Mouse (Mus musculus) kidney, postnatal 0 days (tissue): ENCODE results near the gene Ncdn. TPM values are rescaled to one million over a fixed set of nuclear protein-coding genes. Genes with fewer than 3 reads are reported as not detected.

Experiments used
- ATAC-seq: fragments of 200-750 bp; cut with Nextera tagmentation; replicated peaks from 2 replicates; pipeline ENCODE4 v1.8.0; 2017; ENCODE audit warnings: low read depth, moderate number of reproducible peaks, moderate TSS enrichment, moderate library complexity; ENCODE audit not compliant: low FRiP score
- DNase-seq: peaks from one replicate; pipeline ENCODE4 v3.0.0-alpha.2; 2016; ENCODE audit warnings: low spot score
- H3K27ac ChIP-seq: fragments of 300-500 bp; sonication (generic); 2 replicates; pipeline ENCODE4 v1.5.1; 2014; ENCODE audit warnings: mild to moderate bottlenecking
- H3K27me3 ChIP-seq: fragments of 300-500 bp; sonication (generic); 2 replicates; pipeline ENCODE4 v1.6.1; 2014; ENCODE audit warnings: low read length, mixed read lengths; ENCODE audit not compliant: insufficient read depth
- H3K36me3 ChIP-seq: fragments of 300-500 bp; sonication (generic); 2 replicates; pipeline ENCODE4 v1.6.1; 2014; ENCODE audit warnings: low read length, mixed read lengths; ENCODE audit not compliant: insufficient read depth
- H3K4me1 ChIP-seq: fragments of 300-500 bp; sonication (generic); replicated peaks from 2 replicates; pipeline ENCODE4 v1.6.1; 2014; ENCODE audit warnings: antibody characterized with exemption, low read length, mixed read lengths; ENCODE audit not compliant: insufficient read depth
- H3K4me2 ChIP-seq: fragments of 300-500 bp; sonication (generic); 2 replicates; pipeline ENCODE4 v1.6.1; 2014; ENCODE audit warnings: mild to moderate bottlenecking, low read length, moderate library complexity, mixed read lengths
- H3K4me3 ChIP-seq: fragments of 300-500 bp; sonication (generic); replicated peaks from 2 replicates; pipeline ENCODE4 v1.5.1; 2014; ENCODE audit warnings: low read depth, low read length
- H3K9ac ChIP-seq: fragments of 300-500 bp; sonication (generic); 2 replicates; pipeline ENCODE4 v1.6.1; 2014; ENCODE audit warnings: low read depth, low read length
- H3K9me3 ChIP-seq: fragments of 300-500 bp; sonication (generic); replicated peaks from 2 replicates; pipeline ENCODE4 v1.6.1; 2016; ENCODE audit warnings: low read length, inconsistent platforms, mixed read lengths
- CTCF ChIP-seq: IDR thresholded peaks from 2 replicates; pipeline ENCODE4 v1.5.1; 2016; ENCODE audit warnings: antibody characterized with exemption, low read depth, mild to moderate bottlenecking, moderate library complexity
- WGBS: fragments of 180-500 bp; shearing (Covaris S2); extraction: QIAGEN DNeasy Blood & Tissue Kit; methylation state at CpG from one replicate; pipeline ENCODE4 v1.1.7; 2014; 5-methylcytosine and 5-hydroxymethylcytosine counted together
- polyA plus RNA-seq: library from polyadenylated mRNA; unstranded; fragments of >200 nt; fragmentation: Nextera tagmentation; extraction: Ambion mirVana; gene quantifications from 2 replicates; pipeline ENCODE4 v1.2.1, GENCODE M21; 2015

The Ncdn gene
- polyA plus RNA-seq, 1 experiment from 2014 or later = 22.0 TPM

DNA sequence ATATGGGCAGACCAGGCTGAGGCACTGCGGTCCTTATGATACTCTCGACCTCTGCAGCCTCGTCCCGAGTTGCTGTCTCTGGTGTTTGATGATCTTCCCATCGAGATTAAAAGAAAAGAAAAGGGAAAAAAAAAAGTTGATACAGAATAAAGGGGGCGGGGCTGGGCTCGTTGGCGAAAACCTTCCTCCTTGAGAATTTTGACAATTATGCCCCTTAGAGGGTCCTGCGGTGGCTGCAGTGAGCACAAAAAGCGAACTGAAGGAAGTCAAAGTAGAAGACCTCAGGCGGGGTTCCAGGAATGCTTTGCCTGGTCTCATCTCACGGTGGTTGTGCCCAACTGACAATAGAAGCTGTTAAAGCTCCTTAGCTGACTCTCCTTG, 983 bp upstream of the Ncdn start:
- WGBS = under 1% methylated on average over 12 of the region's 12 CpGs
- H3K4me3 ChIP-seq = peak overlapping the region; percentile 89
- no peaks in the 10 kb centered on the region for H3K9me3 ChIP-seq
- no peak for DNase-seq
- H3K27me3 ChIP-seq = no peaks in the 10 kb centered on the region
- peak overlapping the region; percentile 79 for H3K9ac ChIP-seq
- peak overlapping the region; percentile 98 for H3K4me2 ChIP-seq
- peaks cover 11% of the 10 kb centered on the region; the same call in 1 of the 2 replicates for H3K36me3 ChIP-seq
- no peak for TF ChIP-seq CTCF
- H3K4me1 ChIP-seq = peaks cover 15% of the 10 kb centered on the region
- ATAC-seq = no peak
- peak overlapping the region; percentile 92 for H3K27ac ChIP-seq

- DNase-seq (peak; percentile 36), ATAC-seq (no peak; the same call in 1 of the 2 replicates)
- H3K27ac ChIP-seq = no peak overlapping the region
- peak overlapping the region; percentile 98 for H3K4me2 ChIP-seq
- no peak for TF ChIP-seq CTCF
- no peaks in the 10 kb centered on the region for H3K9me3 ChIP-seq
- peaks cover 18% of the 10 kb centered on the region for H3K36me3 ChIP-seq
- peaks cover 15% of the 10 kb centered on the region for H3K4me1 ChIP-seq
- H3K27me3 ChIP-seq = no peaks in the 10 kb centered on the region
- WGBS = under 1% methylated on average over 23 of the region's 23 CpGs
- H3K4me3 ChIP-seq = peak overlapping the region; percentile 89
- H3K9ac ChIP-seq = peak overlapping the region; percentile 79
These were observed 563 bp downstream of the Ncdn start for GRCm38 (mm10) chr4:126752608-126753141.

DNA sequence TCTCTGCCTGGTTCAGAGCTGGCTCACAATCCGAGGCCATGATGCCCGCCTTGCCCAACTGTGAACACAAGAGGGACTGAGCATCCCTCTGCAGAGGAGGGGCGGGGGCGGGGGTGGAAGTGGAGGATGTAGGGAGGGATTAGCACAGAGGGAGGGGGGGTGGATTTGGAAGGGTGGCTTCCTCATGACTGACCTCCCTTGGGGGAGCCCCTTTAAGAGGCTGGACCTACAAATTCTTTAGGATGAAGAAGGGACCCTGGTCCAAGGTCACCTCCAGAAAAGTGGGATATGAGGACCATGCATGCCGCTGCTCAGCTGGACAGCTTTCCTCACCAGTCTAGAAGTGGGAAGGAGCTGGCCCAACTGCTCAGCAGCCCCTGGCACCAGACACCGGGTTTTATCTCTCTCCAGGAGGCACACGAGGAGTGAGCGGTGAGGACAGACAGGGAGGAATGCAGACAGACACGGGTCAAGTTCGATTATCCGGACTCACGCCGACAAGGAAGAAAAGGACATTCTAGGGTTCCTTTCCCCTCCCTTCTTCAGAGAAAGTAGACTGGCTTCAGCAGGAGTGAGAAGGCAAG, 1.1 kb downstream of the Ncdn start:
- no peak for ATAC-seq
- peak overlapping the region; percentile 98 for H3K4me2 ChIP-seq
- H3K27ac ChIP-seq = no peak overlapping the region
- H3K9ac ChIP-seq = peak overlapping the region; percentile 79
- 11% methylated on average over 12 of the region's 13 CpGs for WGBS
- peak overlapping the region; percentile 89 for H3K4me3 ChIP-seq
- TF ChIP-seq CTCF = no peak; the same call in 1 of the 2 replicates
- peaks cover 18% of the 10 kb centered on the region for H3K36me3 ChIP-seq
- no peaks in the 10 kb centered on the region for H3K27me3 ChIP-seq
- H3K9me3 ChIP-seq = no peaks in the 10 kb centered on the region
- H3K4me1 ChIP-seq = peaks cover 15% of the 10 kb centered on the region
- DNase-seq = peak; percentile 19

DNA sequence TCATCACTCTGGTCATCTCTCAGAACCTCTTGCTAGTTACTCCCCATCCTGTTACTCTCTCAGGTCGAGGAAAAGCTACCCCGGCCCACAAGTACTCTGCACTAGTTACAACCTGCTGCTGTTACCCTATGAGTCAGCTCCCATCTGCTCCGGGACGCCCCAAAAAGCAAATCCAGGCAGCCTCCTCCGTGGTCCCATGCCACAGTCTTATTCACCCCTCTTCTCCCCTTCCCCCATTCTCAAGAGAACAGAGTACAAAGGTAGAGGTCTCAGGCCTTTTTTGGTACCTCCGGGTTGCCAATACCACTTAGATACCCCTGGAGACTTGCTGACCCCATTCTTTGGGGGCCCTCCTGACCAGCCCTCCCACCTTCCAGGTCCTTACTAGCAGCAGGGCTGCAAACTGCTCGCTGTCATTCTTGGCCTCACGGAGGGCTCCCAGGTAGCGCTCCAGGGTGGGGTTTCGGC, 1.6 kb downstream of the Ncdn start:
- H3K27me3 ChIP-seq = no peaks in the 10 kb centered on the region
- WGBS = 60% methylated on average over 10 of the region's 10 CpGs
- H3K9me3 ChIP-seq = no peaks in the 10 kb centered on the region
- H3K4me2 ChIP-seq = peak overlapping the region; percentile 98
- H3K4me1 ChIP-seq = peaks cover 15% of the 10 kb centered on the region
- TF ChIP-seq CTCF = no peak
- DNase-seq (no peak), ATAC-seq (no peak)
- H3K36me3 ChIP-seq = peaks cover 21% of the 10 kb centered on the region
- H3K9ac ChIP-seq = 0 out of 2 replicates have a peak overlapping the region, but pooled peaks have one; percentile 15
- peak overlapping the region; percentile 89; the same call in 1 of the 2 replicates for H3K4me3 ChIP-seq
- no peak overlapping the region for H3K27ac ChIP-seq

DNA sequence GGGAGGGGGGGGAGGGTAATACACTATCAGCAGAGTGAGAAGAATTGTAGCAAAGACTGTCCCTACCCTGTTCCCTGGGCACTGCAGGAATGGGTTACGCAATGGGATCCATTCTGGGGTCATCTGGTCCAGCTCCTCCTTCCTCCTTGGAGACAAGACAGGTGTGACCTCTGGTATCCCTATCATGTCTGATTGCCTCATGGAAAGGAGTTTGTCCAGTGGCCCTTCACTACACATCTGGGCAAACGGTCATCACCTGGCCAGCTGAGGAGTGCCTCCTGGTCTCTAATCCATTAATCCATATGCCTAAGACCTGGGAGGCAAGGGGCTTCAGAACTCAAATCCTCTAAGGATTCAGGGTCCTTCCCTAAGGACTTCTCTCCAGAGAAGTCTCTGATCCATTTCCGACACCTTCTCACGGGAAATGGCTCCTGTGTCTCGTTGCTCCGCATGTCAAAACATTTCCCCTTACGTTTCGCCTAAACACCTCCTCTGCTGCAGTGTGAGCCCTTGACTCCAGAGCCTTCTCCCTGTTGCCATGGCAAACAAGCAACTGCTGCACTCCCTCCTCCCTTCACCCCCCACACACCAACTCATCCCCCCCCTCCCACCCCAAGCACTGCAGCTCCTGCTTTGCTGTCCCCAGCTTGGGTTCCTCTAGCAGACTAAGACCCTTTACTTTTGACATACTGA, 2.2 kb downstream of the Ncdn start:
- Histone ChIP-seq H3K9ac (no peak overlapping the region), H3K27ac (no peak overlapping the region), H3K4me3 (no peak overlapping the region), H3K4me1 (peaks cover 15% of the 10 kb centered on the region), H3K4me2 (no peak overlapping the region), H3K36me3 (peaks cover 27% of the 10 kb centered on the region), H3K9me3 (no peaks in the 10 kb centered on the region), H3K27me3 (no peaks in the 10 kb centered on the region)
- 73% methylated on average over 8 of the region's 8 CpGs for WGBS
- TF ChIP-seq CTCF = no peak
- ATAC-seq (no peak), DNase-seq (no peak)

GRCm38 (mm10) chr4:126750046-126750683, 3.1 kb downstream of the Ncdn start:
- no peak for ATAC-seq
- WGBS = 86% methylated on average over 26 of the region's 26 CpGs
- H3K9ac ChIP-seq = no peak overlapping the region
- H3K36me3 ChIP-seq = peaks cover 33% of the 10 kb centered on the region
- no peaks in the 10 kb centered on the region for H3K27me3 ChIP-seq
- H3K4me2 ChIP-seq = no peak overlapping the region
- no peaks in the 10 kb centered on the region for H3K9me3 ChIP-seq
- H3K4me3 ChIP-seq = no peak overlapping the region
- peaks cover 15% of the 10 kb centered on the region for H3K4me1 ChIP-seq
- no peak overlapping the region for H3K27ac ChIP-seq
- no peak for DNase-seq
- TF ChIP-seq CTCF = no peak
